Mouse (Mus musculus) embryonic stem cell, embryonic (primary cell): Measurements from ENCODE around the gene Iqcn.

Experiments
- CTCF ChIA-PET, 4 experiments: fragments of 300-600 bp in 2 of 4; fragments of 350-600 bp in 2 of 4; sonication (Branson Sonifier 250); formaldehyde crosslinking; loops; one replicate each; lab custom pipeline; 2022; ENCODE audit warnings: inconsistent platforms in 2 of 4; lab: Charles Lee
- POLR2A ChIA-PET, 4 experiments: fragments of 300-600 bp in 2 of 4; fragments of 350-600 bp in 2 of 4; sonication (Branson Sonifier 250); formaldehyde crosslinking; loops; one replicate each; lab custom pipeline; 2022; ENCODE audit warnings: antibody characterized with exemption in 4 of 4, inconsistent platforms in 1 of 4; lab: Charles Lee

The Iqcn gene

GRCm38 (mm10) chr8:70700555-70700922, 2.7 kb upstream of the Iqcn start:
- ChIA-PET POLR2A (interaction anchor here (0.6 to 24.5 kb wide), 108 partner anchors 9 to 1718 kb away, joined by 3 to 1467 read pairs (median 8); partner anchors contain the start of genes Lsm4 (in 4 of the 4), Arrdc2 (in 3 of the 4), Gm3336 (in 3 of the 4) and Mpv17l2 (in 3 of the 4)), CTCF (interaction anchor here (0.6 to 7.5 kb wide), 27 partner anchors 9 to 836 kb away, joined by 3 to 93 read pairs (median 6); partner anchors contain the start of genes Lsm4 (in 3 of the 4), Gm3336 (in 1 of the 4), Rab3a (in 1 of the 4) and Ssbp4 (in 1 of the 4))

DNA sequence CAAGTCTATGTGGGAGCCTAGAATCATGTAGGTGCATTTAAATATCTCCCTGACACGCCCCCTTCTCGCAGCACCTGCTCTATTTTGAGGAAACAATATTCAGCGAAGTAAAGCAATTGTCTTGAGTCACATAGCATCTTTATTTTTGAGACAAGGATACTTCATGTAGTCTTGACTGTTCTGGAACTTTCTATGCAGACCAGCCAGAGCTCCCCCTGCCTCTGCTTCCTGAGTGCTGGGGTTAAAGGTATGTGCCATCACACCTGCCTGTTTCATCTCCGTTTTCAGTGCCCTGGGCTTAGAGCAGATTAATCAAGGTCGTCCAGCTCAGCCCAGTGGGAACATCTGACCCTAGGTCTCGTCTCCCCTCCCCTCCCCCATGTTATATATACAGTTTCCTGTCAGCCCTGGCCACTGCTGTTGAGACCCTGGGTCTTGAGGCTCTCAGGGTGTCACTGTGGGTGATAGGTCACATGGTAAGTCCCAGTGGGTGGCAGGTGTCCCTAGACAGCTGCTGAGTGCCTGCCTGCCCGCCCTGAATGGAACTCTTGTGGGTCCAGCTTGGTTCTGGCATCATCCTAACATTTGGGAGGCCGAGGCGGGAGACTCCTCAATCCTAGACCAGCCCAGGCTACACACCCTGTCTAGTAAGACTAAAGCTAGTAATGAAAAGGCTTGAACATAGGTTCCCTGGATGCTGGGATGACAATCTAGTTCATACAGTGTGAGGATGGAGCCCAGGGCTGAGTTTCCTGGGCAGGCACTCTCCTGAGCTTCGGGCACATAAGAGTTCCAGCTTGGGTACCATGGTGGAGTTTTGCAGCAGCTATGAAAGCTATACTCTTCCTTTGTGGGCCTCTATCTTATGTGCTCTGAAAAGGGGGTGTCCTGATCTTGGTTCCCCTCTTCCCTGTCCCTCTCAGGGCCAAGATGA, 1.9 kb upstream of the Iqcn start:
- ChIA-PET CTCF (interaction anchor here (0.6 to 7.5 kb wide), 22 partner anchors 9 to 835 kb away, joined by 3 to 93 read pairs (median 5); partner anchors contain the start of genes Lsm4 (in 3 of the 4), Gm3336 (in 1 of the 4), Rab3a (in 1 of the 4) and Ssbp4 (in 1 of the 4)), POLR2A (interaction anchor here (0.6 to 24.5 kb wide), 85 partner anchors 8 to 876 kb away, joined by 3 to 1467 read pairs (median 9); partner anchors contain the start of genes Lsm4 (in 4 of the 4), Arrdc2 (in 3 of the 4), Mpv17l2 (in 3 of the 4) and Gm3336 (in 2 of the 4))

DNA sequence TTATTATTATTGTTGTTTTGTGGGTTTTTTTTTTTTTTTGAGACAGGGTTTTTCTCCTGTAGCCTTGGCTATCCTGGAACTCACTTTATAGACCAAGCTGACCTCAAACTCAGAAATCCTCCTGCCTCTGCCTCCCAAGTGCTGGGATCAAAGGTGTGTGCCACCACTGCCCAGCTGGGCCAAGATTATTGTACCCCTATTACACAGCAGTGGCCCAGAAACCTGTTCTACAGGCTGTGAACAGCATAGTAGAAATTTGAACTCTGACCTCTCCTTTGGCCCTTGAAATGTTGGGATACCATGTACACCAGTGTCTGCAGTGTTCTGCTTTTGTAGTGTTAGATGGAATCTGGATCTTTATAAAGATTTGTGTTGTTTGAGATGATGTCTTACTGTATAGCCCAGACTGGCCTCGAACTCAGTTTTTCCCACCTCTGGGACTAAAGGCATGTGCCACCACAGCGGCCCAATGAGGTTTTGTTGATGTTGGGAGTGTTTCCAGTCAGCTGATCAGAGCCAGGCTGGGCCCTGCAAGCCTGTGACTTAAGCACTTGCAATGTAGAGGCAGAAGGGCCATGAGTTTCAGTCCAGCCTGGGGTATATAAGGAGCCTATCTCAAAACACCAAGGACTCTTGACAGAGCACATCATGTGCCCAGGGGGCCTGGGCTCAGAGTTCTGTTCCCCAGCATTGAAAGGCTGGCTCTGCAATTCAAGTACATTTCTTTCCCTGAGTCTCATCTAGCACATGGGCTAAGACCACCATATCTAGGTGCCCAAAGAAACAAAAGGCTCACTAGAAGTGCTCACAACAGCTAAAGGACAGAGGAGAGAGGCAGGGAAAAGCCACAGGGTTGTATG, 1.0 kb upstream of the Iqcn start:
- ChIA-PET CTCF (interaction anchor here (0.5 to 7.5 kb wide), 9 partner anchors 15 to 958 kb away, joined by 3 to 93 read pairs (median 4); partner anchors contain the start of genes Lsm4 (in 2 of the 4) and Gm3336 (in 1 of the 4)), POLR2A (interaction anchor here (0.6 to 24.5 kb wide), 52 partner anchors 7 to 877 kb away, joined by 3 to 1467 read pairs (median 10); partner anchors contain the start of genes Arrdc2 (in 3 of the 4), Lsm4 (in 3 of the 4), Gm3336 (in 2 of the 4) and Mpv17l2 (in 2 of the 4))

DNA sequence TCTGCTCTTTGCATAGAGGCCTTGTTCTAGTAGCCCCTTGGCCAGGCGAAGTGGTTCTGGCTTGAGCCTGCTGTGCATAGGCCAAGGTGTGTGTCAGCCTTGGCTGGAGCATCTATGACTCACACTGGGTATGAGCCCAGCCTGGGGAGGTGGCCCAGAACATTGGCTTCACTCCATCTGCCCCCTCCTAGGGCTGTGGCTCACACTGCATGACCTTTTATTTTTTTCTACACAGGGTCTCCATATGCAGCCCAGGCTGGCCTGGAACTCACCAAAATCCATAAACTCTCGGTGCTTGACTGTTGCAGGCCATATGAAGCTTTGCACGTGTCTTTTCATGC, 445 bp upstream of the Iqcn start:
- CTCF ChIA-PET = interaction anchor here in 2 of 4 experiments (0.5 to 1.2 kb wide), 2 partner anchors 93 to 958 kb away, joined by 3 read pairs; no protein-coding TSS in a partner anchor
- POLR2A ChIA-PET = interaction anchor here (0.5 to 24.5 kb wide), 21 partner anchors 14 to 229 kb away, joined by 3 to 1467 read pairs (median 6); partner anchors contain the start of genes Arrdc2 (in 3 of the 4), Lsm4 (in 3 of the 4), Gm3336 (in 1 of the 4) and Pgpep1 (in 1 of the 4)

DNA sequence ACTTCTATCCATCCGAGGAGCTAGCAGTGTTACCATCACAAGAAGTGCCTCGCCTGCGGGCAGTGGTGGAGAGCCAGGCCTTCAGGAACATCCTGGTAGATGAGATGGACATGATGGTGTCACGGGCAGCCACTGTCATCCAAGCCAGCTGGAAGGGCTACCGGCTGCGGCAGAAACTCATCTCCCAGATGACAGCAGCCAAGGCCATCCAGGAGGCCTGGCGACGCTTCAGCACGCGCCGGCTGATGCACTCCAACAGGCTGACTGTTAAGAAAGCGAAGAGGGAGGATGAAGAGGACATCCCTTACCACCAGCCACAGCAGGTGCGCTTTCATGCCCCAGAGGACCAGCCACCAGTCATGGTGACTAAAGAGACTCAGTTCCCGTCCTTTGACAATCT, 5.0 kb downstream of the Iqcn start:
- ChIA-PET POLR2A (interaction anchor here in 3 of 4 experiments (0.6 to 4.7 kb wide), 9 partner anchors 8 to 204 kb away, joined by 3 to 50 read pairs (median 6); partner anchors contain the start of genes Jund (in 3 of the 3) and Arrdc2 (in 1 of the 3)), CTCF (interaction anchor here in 3 of 4 experiments (0.5 to 0.9 kb wide), 4 partner anchors 24 to 137 kb away, joined by 4 to 15 read pairs (median 6); partner anchors contain the start of gene Lsm4 (in 1 of the 3))

DNA sequence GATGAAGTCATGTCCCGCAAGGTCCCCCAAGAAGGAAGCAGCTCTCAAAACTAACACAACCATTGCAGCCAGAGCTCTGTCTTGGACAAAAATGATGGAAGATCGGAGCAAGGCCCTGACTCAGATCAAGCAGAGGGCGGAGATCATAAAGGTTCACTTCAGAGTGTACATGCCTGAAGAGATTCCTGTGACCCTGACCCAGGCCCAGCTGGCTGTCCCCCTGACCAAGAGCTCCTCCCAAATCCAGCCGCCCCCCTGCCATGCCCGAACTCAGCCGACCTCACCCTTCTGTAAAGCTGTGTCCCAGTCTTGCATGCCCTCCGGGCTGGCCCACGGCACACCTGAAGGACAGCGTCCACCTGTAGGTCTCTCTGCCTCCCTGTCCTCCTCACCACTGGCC, 6.5 kb downstream of the Iqcn start:
- CTCF ChIA-PET = interaction anchor here (0.6 to 1.4 kb wide), 9 partner anchors 9 to 135 kb away, joined by 3 to 10 read pairs (median 3); partner anchors contain the start of genes Arrdc2 (in 1 of the 4), Gm3336 (in 1 of the 4) and Lsm4 (in 1 of the 4)
- POLR2A ChIA-PET = interaction anchor here in 3 of 4 experiments (0.5 to 4.7 kb wide), 15 partner anchors 9 to 130 kb away, joined by 3 to 50 read pairs (median 5); partner anchors contain the start of genes Jund (in 2 of the 3), Lsm4 (in 2 of the 3), Arrdc2 (in 1 of the 3) and Gm3336 (in 1 of the 3)

- ChIA-PET CTCF (interaction anchor here (0.6 to 1.4 kb wide), 9 partner anchors 8 to 134 kb away, joined by 3 to 10 read pairs (median 3); partner anchors contain the start of genes Gm3336 (in 1 of the 4) and Lsm4 (in 1 of the 4)), POLR2A (interaction anchor here in 3 of 4 experiments (0.7 to 4.7 kb wide), 13 partner anchors 8 to 130 kb away, joined by 3 to 50 read pairs (median 5); partner anchors contain the start of genes Jund (in 2 of the 3), Lsm4 (in 2 of the 3), Arrdc2 (in 1 of the 3) and Gm3336 (in 1 of the 3))
Observed at GRCm38 (mm10) chr8:70710296-70710695, 7.0 kb downstream of the Iqcn start.

DNA sequence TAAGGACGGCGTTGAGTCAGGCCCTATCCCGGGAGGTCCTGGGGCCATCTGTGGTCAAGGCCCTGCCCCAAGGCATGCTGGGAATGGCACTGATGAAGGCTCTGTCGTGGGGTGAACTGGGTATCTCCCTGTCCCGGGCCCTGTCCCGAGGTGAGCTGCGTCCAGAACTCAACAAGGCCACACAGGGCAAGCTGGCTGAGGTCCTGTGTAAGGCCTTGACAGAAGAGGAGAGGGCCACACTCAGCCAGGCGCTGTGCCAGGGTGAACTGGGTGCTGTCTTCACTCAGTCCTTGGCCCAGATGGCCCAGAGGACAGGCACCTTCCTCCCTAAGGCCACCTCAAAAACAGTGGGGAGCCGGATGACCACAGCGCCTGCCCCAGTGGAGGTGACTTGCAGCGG, 7.8 kb downstream of the Iqcn start:
- POLR2A ChIA-PET = interaction anchor here in 3 of 4 experiments (0.6 to 4.7 kb wide), 5 partner anchors 11 to 895 kb away, joined by 3 to 50 read pairs (median 4); partner anchors contain the start of genes Jund (in 2 of the 3) and Lsm4 (in 1 of the 3)
- CTCF ChIA-PET = interaction anchor here in 2 of 4 experiments (0.7 to 1.2 kb wide), 2 partner anchors 81 to 133 kb away, joined by 3 to 5 read pairs; no protein-coding TSS in a partner anchor

GRCm38 (mm10) chr8:70713991-70714390, 10.7 kb downstream of the Iqcn start:
- ChIA-PET POLR2A (interaction anchor here in 3 of 4 experiments (0.5 to 8.0 kb wide), 8 partner anchors 15 to 184 kb away, joined by 3 to 99 read pairs (median 6); partner anchors contain the start of genes Jund (in 2 of the 3), Arrdc2 (in 1 of the 3), Lsm4 (in 1 of the 3) and Pgpep1 (in 1 of the 3)), CTCF (no interaction called here)

GRCm38 (mm10) chr8:70715086-70715485, 11.8 kb downstream of the Iqcn start:
- POLR2A ChIA-PET = interaction anchor here in 3 of 4 experiments (0.6 to 8.0 kb wide), 10 partner anchors 14 to 142 kb away, joined by 3 to 99 read pairs (median 5); partner anchors contain the start of genes Arrdc2 (in 2 of the 3), Jund (in 2 of the 3), Lsm4 (in 1 of the 3) and Pgpep1 (in 1 of the 3)

GRCm38 (mm10) chr8:70716521-70717400, 13.5 kb downstream of the Iqcn start:
- ChIA-PET CTCF (interaction anchor here (0.6 to 10.1 kb wide), 18 partner anchors 13 to 312 kb away, joined by 3 to 79 read pairs (median 3); partner anchors contain the start of genes Arrdc2 (in 1 of the 4), Jund (in 1 of the 4) and Rab3a (in 1 of the 4)), POLR2A (interaction anchor here (0.5 to 8.0 kb wide), 28 partner anchors 8 to 181 kb away, joined by 3 to 99 read pairs (median 4); partner anchors contain the start of genes Arrdc2 (in 3 of the 4), Jund (in 3 of the 4), Iqcn (in 2 of the 4) and Lsm4 (in 1 of the 4))

More at GRCm38 (mm10) chr8:70715086-70715485, 11.8 kb downstream of the Iqcn start:
- CTCF ChIA-PET = interaction anchor here in 2 of 4 experiments (0.6 to 1.1 kb wide), 2 partner anchors 11 to 130 kb away, joined by 3 to 5 read pairs; no protein-coding TSS in a partner anchor

DNA sequence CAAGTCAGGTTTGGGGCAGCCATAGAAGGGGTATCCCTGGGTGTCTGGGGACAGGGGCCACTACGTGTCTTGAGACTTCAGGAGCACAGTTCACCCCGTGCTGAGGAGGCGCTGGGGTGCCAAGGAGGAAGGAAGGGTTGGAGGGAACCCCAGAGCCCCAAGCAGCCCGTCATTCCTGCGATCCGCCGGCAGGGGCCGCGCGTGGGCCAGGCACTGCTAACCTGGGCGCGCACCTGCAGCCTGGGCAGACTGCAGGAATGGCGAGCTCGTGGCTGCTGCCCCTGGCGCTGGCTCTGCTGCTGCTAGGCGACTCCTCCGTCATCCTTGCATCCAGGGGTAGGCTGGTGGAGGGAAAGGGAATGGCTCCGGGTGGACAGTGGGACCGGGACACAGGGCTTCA, 15.0 kb downstream of the Iqcn start, which contains the start of gene Gm3336:
Gm3336 (plus strand) TSS at position 247 of the 400 bp plus-strand sequence.
- ChIA-PET POLR2A (interaction anchor here (0.5 to 8.0 kb wide), 53 partner anchors 8 to 604 kb away, joined by 3 to 99 read pairs (median 3); partner anchors contain the start of genes Arrdc2 (in 3 of the 4), Jund (in 3 of the 4), Rab3a (in 3 of the 4) and Map1s (in 2 of the 4)), CTCF (interaction anchor here (0.5 to 10.1 kb wide), 80 partner anchors 9 to 723 kb away, joined by 3 to 92 read pairs (median 4); partner anchors contain the start of genes Arrdc2 (in 3 of the 4), Lsm4 (in 3 of the 4), Mpv17l2 (in 3 of the 4) and Rab3a (in 3 of the 4))

DNA sequence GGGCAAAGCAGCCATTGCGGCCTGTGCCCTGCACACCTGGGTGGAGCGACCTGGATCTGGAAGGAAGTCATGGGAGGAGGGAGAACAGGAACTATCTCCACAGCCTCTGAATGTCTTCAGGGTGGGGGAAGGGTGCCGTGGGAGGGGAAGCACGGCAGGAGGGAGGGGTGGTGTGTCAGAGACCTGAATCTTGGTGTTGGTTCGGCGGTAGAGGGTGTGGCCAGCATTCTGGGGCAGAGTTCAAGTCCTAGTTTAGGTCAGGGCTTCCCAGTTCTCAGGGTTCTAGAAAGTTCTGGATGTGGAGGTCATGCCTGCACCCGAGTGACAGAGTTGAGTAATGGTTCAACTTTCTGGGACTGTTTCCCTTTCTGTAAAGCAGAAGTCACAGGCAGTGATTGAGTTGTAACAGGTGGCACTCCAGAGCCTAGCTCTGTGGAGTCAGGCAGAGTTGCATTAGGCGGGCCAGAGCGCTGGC, 16.6 kb downstream of the Iqcn start:
- CTCF ChIA-PET = interaction anchor here in 2 of 4 experiments (0.6 to 10.1 kb wide), 6 partner anchors 11 to 123 kb away, joined by 3 to 92 read pairs (median 6); partner anchors contain the start of genes Rab3a (in 2 of the 2) and Arrdc2 (in 1 of the 2)
- POLR2A ChIA-PET = interaction anchor here in 1 of 4 experiments (1.8 kb wide), 1 partner anchor 121 kb away, joined by 7 read pairs; no protein-coding TSS in a partner anchor

- POLR2A ChIA-PET = interaction anchor here in 1 of 4 experiments (1.4 kb wide), 1 partner anchor 119 kb away, joined by 5 read pairs; the partner anchor contains the start of gene Arrdc2
- CTCF ChIA-PET = interaction anchor here in 3 of 4 experiments (0.7 to 10.1 kb wide), 6 partner anchors 10 to 162 kb away, joined by 3 to 92 read pairs (median 6); partner anchors contain the start of genes Rab3a (in 2 of the 3) and Arrdc2 (in 1 of the 3)
Observed at GRCm38 (mm10) chr8:70720739-70721138, 17.5 kb downstream of the Iqcn start.
